Mouse (Mus musculus): ENCODE data around the gene Pald1.

Pald1 gene

GRCm38 (mm10) chr10:61369755-61370154, 13.6 kb downstream of the Pald1 start:
- no peak for DNase-seq (ENCODE audit: low spot score)

GRCm38 (mm10) chr10:61365902-61366301, 17.4 kb downstream of the Pald1 start:
- DNase-seq (ENCODE audit: low spot score): no peak

- no peak for DNase-seq (ENCODE audit: low spot score)
These were observed 18.9 kb downstream of the Pald1 start for GRCm38 (mm10) chr10:61364431-61364830.

GRCm38 (mm10) chr10:61362992-61363391, 20.3 kb downstream of the Pald1 start:
- no peak for DNase-seq (ENCODE audit: low spot score)

DNA sequence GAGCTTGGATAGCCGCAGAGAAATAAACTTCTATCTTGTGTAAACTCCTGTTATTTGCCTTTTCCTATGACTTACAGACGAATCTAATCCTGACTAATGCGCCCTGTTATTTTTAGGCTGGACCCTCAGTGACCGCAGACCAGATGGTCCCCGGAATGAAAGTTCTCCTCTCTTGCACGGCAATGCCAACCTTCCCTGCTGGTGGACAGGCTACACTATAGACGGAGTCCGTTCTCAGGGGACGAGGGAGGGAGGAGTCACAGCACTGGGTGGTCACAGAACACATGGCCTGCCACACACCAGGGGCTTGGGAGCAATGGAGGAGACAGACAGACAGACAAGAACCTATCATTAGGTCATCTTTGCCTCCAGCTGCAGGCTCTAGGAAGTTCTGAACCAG, 20.8 kb downstream of the Pald1 start:
- no peak for DNase-seq (ENCODE audit: low spot score)

- no peak for DNase-seq (ENCODE audit: low spot score)
These were observed 22.7 kb downstream of the Pald1 start for GRCm38 (mm10) chr10:61360667-61361066.

- DNase-seq (ENCODE audit: low spot score): no peak
These were observed 23.9 kb downstream of the Pald1 start for GRCm38 (mm10) chr10:61359411-61359810.

DNA sequence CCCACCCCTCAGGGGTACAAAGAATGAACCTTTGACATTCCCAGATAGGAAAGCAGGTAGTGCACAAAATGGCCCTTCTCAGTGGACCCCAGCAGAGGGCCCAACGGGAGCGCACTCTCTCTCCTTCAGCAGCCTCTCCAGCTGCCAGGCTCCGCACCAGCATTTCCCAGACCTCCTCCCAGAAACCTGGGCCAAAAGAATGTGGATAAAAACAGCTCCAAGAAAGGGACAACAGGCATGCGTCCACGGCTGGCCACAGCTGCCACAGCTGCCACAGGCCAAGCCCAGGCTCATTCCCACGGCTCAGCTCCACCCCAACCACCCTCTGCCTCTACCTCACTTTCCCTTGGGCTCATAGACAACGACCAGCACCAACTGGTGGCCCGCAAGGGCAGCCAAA, 25.7 kb downstream of the Pald1 start:
- DNase-seq (ENCODE audit: low spot score): no peak

DNA sequence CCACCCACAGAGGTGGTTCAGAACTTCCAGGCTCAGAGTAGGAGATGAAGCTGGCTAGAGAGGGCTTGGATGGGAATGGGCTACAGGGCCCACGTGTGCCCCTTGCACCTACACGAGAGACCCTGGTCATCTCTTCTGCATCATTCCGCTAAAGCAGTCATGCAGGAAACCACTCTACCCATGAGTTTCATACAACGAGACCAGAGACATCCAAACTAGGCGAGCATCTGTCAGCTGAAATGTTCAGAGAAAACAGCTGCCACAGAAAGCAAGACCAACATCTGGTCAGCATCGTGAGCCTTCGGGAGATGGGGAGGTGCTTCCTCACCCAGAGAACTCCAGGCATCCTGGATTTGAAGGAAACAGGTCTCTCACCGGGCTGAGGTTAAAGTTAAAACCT, 26.8 kb downstream of the Pald1 start:
- no peak for DNase-seq (ENCODE audit: low spot score)

- DNase-seq (ENCODE audit: low spot score): no peak
These were observed 27.2 kb downstream of the Pald1 start for GRCm38 (mm10) chr10:61356095-61356494.

GRCm38 (mm10) chr10:61355611-61356010, 27.7 kb downstream of the Pald1 start:
- DNase-seq (ENCODE audit: low spot score): no peak

- no peak for DNase-seq (ENCODE audit: low spot score)
These were observed 32.1 kb downstream of the Pald1 start for GRCm38 (mm10) chr10:61351216-61351615.

GRCm38 (mm10) chr10:61346374-61346773, 37.0 kb downstream of the Pald1 start:
- no peak for DNase-seq (ENCODE audit: low spot score)

DNA sequence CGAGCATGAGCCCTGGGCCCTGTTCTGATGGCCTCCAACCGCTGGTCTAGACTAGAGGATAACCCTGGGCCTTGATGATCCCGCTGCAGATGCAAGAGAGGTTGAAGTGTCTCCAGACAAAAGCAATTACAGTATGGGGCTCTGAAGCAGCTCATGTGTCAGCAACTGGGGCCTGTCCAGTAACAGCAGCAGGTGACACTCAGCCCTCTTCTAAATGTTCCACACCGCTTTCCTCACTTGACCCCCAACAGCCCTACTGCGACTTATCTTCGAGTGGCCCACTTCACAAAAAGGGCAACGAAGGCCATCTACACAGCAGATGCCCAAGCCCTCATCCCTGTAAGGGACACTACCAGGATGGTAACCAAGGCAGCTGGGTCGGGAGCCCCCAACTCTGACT, 38.2 kb downstream of the Pald1 start:
- no peak for DNase-seq (ENCODE audit: low spot score)

DNA sequence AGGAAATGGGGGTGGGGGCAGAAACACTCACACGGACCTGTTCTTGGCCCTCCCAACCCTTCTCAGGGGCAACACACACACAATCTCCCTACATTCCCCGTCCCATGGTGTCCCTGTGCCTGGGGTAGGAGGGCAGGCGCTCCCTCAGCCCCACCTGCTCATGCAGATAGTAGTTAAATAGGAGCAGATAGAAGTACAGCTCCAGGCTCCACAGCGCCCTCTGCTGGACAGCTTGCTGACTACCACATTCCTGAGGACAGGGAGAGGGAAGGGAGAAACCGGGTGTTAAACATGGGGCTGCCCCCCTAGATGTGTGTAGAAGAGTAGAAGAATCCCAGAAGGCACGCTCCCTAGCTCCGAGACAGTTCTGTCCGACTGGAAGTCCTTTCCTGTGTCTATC, 39.4 kb downstream of the Pald1 start:
- no peak for DNase-seq (ENCODE audit: low spot score)

GRCm38 (mm10) chr10:61342750-61343149, 40.6 kb downstream of the Pald1 start:
- no peak for DNase-seq (ENCODE audit: low spot score)

DNA sequence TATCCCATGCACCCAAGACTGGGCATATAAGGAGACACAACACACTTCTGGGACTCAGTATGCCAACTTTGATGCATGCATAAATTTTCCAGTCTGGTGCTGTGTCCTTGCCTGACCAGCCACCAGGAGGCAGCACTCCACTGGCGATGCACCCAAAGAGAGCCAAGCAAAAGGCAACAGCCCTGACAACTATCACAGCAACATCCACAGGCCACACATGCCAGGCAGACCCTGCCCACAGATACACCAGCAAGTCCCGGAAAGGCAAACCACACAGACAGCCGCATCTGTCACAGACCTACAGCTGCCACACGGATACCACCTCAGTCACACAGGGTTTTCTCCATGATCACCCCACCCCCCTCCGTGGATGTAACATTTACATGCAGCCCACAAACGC, 41.8 kb downstream of the Pald1 start:
- DNase-seq (ENCODE audit: low spot score): peak; percentile 41

GRCm38 (mm10) chr10:61341045-61341444, 42.3 kb downstream of the Pald1 start:
- no peak for DNase-seq (ENCODE audit: low spot score)

GRCm38 (mm10) chr10:61340247-61340646, 43.1 kb downstream of the Pald1 start:
- DNase-seq (ENCODE audit: low spot score): no peak

GRCm38 (mm10) chr10:61339216-61339615, 44.1 kb downstream of the Pald1 start:
- DNase-seq (ENCODE audit: low spot score): no peak

GRCm38 (mm10) chr10:61337665-61338064, 45.7 kb downstream of the Pald1 start:
- DNase-seq (ENCODE audit: low spot score): no peak

DNA sequence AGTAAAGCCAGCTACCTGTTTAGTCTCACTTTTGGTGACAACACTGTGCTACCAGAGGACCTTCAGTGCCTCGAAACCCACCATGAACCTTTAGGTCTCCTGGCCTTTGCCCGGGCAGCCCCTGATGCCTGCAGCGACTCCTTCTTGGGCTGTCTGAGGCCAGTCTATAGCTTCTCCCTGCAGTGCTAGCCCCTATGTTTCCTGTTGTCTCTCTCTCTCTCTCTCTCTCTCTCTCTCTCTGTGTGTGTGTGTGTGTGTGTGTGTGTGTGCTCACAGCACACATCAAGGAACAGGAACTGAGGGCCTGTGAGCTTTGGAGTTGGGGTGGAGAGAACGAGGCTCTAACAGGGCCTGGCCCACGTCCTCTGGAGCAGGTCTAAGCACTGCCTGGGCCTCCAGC, 46.7 kb downstream of the Pald1 start:
- DNase-seq (ENCODE audit: low spot score): no peak

GRCm38 (mm10) chr10:61336137-61336536, 47.2 kb downstream of the Pald1 start:
- peak; percentile 52 for DNase-seq (ENCODE audit: low spot score)

- DNase-seq (ENCODE audit: low spot score): no peak
These were observed 48.8 kb downstream of the Pald1 start for GRCm38 (mm10) chr10:61334545-61334944.

- DNase-seq (ENCODE audit: low spot score): no peak
These were observed 52.3 kb downstream of the Pald1 start for GRCm38 (mm10) chr10:61331046-61331445.

Data from urinary bladder, postnatal 10 days (tissue).